Mouse (Mus musculus): ENCODE measurements around the gene Gulp1.

GRCm38 (mm10) chr1:44576001-44576400 is 24.7 kb downstream of the Gulp1 start:
- TF ChIP-seq CTCF (IDR thresholded peaks at IDR 0.05) (no peak), EP300 (IDR thresholded peaks at IDR 0.05; ENCODE audit: insufficient read depth, low read depth, low read length) (no peak), POLR2A (IDR thresholded peaks at IDR 0.05; ENCODE audit: insufficient read depth, low read depth, low read length) (no peak)
